Mouse (Mus musculus): ENCODE measurements around the gene Itga7.

DNA sequence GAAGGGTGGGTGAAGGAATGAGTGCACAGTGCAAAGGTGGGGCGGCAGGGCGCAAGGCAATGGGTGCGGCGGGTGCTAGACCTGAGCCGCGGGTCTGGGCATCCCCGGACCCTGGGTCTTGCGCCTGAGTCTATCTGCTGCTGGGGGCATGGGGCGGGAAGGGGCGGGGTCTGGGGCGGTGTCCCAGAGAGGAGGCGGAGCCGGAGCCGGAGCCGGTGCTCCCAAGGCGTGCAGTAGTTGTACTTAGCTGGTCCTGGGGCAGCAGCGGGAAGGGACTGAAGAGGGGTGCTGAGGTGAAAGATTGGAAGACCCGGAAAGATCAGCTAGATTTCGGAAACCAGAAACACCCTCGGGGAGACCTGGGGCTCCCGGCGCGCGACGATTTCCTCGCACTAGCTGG lies at the start of gene Itga7:
- TF ChIP-seq CTCF (IDR thresholded peaks at IDR 0.05; ENCODE audit: borderline replicate concordance, insufficient read depth, low read length) (no peak), POLR2A (IDR thresholded peaks at IDR 0.05; ENCODE audit: low read depth, low read length) (peak; percentile 60)
